Mouse (Mus musculus): ENCODE measurements at regions not wholly inside any gene's neighbourhood (a gene's known extent, or its start where the extent isn't known, plus 50 kb on each side); places are given as distances from the start of the nearest gene placed in this dataset.
A peak's percentile ranks its signal among the peaks of the same experiment; 100 is the strongest.

DNA sequence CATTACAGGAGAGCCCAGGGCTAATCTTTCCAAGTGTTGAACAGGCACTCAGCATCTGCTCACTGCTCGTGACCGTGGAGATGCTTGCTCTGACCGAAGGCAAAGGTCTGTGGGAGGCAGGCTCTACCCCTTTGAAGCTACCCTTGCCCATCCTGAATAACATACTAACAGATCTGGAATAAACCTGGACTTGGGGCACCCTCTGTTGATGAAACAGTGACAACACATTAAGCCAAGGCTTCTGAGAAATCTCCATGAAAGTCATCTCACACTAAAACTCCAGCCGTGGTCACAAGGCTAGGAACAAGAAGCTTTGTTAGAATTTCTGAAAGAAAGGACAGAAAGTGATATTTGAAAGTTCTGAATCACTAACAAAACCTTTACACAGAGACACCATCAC is 306.8 kb downstream of the Bche start:
- TF ChIP-seq CTCF (IDR thresholded peaks at IDR 0.05) (peak; percentile 45), POLR2A (IDR thresholded peaks at IDR 0.05; ENCODE audit: insufficient read depth, low read depth, low read length) (no peak), EP300 (IDR thresholded peaks at IDR 0.05; ENCODE audit: insufficient read depth, low read depth, low read length) (no peak)

All from heart, adult 2 months (tissue).